Mouse (Mus musculus): Measurements from ENCODE around the gene Axin1. TPM values are rescaled to one million over a fixed set of nuclear protein-coding genes. Genes with fewer than 3 reads are reported as not detected.

Gene Axin1
- total RNA-seq, 2 experiments from 2014 or later, result 15.9 to 17.3 TPM

DNA sequence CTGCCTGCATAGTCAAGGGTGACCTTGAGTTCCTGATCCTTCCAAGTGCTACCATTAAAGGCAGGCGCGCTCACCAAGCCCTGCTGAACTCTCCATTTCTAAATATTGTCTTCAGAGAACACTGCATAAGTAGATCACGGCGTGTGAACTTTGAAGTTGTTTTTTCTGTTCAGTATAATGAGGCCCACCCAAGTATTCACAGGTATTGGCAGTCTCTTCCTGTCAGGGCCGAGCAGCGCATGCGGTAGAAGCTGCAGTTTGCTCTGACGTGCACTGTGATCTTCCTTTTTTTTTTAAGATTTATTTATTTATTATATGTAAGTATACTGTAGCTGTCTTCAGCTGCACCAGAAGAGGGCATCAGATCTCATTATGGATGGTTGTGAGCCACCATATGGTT is 95.9 kb downstream of the Axin1 start:
- intact Hi-C loops (cut with DNase I), result no loop called here
- no peak for DNase-seq

DNA sequence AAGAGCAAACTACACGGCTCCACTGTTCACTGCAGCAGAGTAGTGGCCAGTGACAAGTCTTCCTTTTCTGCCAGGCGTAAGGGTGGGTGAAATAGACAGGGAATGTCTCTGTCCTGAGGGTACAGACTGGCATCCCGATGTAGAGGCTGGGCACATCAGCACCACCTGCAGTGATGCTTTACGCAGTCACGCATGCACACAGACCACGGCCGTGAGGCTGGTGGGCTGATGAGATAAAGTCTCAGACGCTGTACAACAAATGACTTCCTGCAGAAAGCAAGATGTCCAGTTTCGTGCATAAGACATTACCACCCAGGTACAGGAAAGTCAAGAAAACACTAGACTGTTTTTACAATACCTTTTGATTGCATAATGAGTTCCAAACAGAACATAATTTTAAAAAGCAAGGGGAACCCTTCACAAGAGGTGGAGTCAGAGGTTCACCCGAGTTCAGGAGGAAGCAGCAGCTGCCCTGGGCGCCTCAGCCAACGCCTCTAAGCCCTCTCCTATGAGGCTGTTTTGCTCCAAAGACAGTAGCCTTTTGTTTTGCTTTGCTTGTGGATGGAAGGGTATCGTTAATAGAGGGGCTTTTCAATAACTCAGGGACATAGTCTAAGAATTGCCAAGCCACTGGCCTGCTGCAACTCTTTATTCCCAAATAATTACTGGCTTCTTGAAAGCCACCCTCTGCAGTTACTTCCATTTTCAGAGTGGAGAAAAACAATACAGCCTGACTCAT is 96.8 kb downstream of the Axin1 start:
- DNase-seq, result peak in 1 of 2 experiments; percentile 26
- intact Hi-C loops (cut with DNase I), result no loop called here

DNA sequence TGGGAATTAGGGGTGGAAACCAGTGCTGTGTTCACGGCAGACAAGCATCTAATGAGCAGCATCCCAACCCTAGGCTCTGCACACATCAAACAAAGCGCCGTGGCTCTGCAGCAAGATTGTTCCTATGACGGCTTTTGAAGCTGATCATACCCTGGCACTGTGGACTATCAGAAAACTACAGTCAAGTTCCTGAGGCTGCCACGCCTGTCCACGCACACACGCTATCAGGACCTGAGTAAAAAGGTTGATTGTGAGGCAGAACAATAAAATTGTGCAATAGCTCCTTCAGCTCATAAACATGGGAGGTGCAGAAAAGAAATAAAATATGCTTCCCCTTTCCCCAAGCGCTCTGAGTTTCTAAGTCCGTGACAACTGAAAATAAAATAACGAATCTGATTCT is 99.2 kb downstream of the Axin1 start:
- DNase-seq, result no peak
- intact Hi-C loops (cut with DNase I), result no loop called here

DNA sequence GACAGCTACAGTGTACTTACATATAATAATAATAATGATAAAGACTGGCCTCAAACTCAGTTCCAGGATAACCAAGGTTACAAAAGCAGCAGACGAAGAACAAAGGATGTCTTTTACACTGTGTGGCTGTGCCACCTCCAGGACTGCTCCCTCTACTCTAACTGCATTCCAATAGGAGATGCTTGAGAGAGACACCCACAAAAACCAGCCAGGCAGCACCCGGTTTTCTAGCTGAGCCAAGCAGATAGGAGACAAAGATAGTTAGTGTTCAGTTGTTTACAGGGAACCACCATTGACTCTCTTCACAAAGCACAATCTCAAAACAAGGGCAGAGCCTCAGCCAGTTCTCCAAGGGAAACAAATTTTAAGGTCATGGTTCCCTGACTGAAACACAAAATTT is 101.1 kb downstream of the Axin1 start:
- DNase-seq, result no peak
- intact Hi-C loops (cut with DNase I), result no loop called here

DNA sequence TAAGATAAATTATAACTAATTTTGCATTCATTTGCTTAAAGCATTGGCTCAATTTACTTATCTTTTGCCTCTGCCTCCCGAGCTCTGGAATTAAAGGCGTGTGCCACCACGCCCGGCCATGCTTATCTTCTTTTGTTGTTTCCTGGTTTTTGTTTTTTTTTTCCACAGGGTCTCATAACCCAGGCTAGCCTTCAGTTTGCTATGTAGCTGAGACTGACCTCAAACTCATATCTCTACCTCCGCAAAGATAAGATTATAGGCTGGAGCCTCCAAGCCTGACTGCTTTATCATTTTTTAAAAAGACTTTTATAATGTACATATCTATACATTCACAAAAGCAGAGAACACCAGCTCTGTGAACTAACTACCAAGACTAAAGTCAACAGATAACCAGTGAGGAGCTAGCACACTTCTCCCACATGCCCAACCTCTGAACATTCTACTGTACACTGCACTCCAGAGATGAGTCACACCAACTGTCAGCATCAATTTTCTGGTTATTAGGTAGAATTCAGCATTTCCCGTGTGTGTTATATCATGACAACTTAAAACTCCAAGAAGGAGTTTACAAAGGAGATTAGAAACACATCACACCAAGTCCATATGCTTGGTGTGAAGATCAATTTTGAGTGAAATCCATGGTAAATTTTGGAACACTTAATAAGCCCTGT is 101.8 kb downstream of the Axin1 start:
- DNase-seq, result no peak
- intact Hi-C loops (cut with DNase I), result loop anchor here (5.0 to 10.0 kb wide), 3 partner anchors 103 to 965 kb away; partner anchors contain the start of genes Axin1, Lemd2 and Mrpl28

DNA sequence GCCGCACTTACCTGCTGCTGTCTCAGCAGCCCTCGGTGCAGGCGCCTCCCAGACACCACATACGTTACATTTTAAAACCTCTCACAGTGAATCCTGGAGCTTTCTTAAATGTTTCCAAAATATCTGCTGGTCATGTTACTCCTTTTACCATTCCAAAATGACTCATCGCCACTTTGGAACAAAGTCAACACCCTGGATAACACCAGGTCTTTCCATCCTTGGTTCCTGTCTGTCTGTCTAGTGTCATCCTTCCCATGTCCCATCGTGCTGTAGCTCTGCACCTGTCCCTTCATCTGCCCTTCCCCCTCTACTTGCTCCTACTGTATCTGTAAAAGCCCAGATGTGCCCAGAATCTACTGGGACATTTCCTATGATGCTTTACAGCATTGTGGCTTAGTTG is 102.5 kb downstream of the Axin1 start:
- no peak for DNase-seq
- intact Hi-C loops (cut with DNase I), result loop anchor here (5.0 to 10.0 kb wide), 3 partner anchors 104 to 964 kb away; partner anchors contain the start of genes Axin1, Lemd2 and Mrpl28

DNA sequence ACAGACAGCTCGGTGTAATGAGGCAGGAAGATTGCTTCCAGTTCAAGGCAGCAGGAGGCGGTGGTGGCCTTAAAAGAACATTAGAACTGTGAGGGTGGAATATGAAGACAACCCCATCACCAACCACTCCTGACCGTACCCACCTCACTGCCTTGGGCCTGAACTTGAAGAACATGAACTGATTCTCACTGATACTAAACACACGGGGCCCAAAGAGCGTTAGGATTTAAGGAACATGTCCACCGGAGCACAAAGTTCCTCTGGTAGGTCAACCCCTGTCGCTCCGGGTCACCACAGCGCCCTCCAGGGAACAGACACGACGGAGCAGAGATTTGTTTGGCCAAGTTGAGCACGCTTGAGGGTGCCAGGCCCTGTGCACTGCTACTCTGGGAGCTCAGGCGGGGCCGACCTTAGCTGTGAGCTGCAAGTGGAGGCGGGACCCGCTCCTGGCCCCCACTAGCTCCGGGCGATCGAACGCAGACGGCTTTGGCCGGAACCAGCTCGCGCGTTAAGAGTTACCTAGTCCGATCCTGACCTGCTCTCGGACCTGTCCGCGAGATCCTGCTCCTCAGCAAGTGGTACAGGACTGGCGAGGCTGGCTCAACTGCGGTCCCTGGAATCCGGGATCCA is 105.1 kb downstream of the Axin1 start:
- DNase-seq, result peak in 1 of 2 experiments; percentile 68
- intact Hi-C loops (cut with DNase I), result loop anchor here (5.0 to 10.0 kb wide), 3 partner anchors 106 to 961 kb away; partner anchors contain the start of genes Axin1, Lemd2 and Mrpl28

DNA sequence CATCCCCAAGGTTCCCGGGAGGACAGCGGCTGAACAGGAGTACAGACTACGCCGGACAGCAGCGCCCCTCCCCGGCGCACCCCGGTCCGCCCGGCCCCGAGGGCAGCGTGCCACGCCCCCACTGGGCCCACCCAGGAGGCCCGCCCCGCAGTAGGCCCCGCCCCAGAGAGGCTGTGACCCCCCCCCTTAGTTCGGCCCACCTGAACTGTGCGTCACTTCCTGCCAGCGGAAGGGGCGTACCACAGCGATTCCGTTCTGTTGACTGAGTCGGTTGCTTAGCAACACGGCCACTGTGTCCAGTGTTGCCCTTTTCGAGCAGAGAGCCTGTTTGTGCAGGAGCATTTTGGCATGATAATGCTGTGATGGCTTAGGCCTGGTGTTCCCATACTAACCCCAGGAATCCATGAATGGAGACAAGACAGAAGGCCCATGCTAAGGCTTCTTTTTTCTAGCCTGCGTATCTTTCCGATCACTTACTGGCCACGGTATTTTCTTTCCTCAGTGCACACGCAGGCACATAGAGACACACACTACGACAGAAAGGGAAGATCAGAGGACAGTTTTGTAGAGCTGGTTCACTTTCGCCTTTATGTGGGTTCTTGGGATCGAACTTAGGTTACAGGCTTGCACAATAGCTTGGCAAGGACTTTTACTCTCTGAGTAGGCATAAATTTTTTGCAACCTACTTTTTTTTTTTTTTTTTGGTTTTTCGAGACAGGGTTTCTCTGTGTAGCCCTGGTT is 105.8 kb downstream of the Axin1 start, which contains the start of gene Fam234a:
TSS of gene Fam234a (minus strand) at position 142 of the 741 bp plus-strand sequence.
- intact Hi-C loops (cut with DNase I), result loop anchor here (5.0 to 10.0 kb wide), 3 partner anchors 107 to 961 kb away; partner anchors contain the start of genes Axin1, Lemd2 and Mrpl28
- DNase-seq, result peak; percentile 92

Other genes with a start within 250 kb of the Axin1 start
- 10 to 100 TPM; 18.4 to 21.2 TPM for gene Rab40c, start 219.0 kb upstream of the Axin1 start, total RNA-seq (2021)
- gene Pigq, start 193.8 kb upstream of the Axin1 start, total RNA-seq (2021), result 10 to 100 TPM; 45.6 to 48.2 TPM
- gene Nhlrc4, start 193.7 kb upstream of the Axin1 start, total RNA-seq (2021), result under 1 TPM in 1 of 2 experiments, not detected in 1; 0.19 TPM
- gene A930017K11Rik, start 186.1 kb upstream of the Axin1 start, total RNA-seq (2021), result under 1 TPM; 0.19 to 0.33 TPM
- gene Capn15, start 152.9 kb upstream of the Axin1 start, total RNA-seq (2021), result 1 to 10 TPM; 7.2 TPM
- gene Rab11fip3, start 69.1 kb upstream of the Axin1 start, total RNA-seq (2021), result 10 to 100 TPM; 29.2 to 29.7 TPM
- 10 to 100 TPM; 10.2 to 11.2 TPM for gene Decr2, start 48.4 kb upstream of the Axin1 start, total RNA-seq (2021)
- 1 to 10 TPM; 2.8 to 3.5 TPM for gene Nme4, start 43.1 kb upstream of the Axin1 start, total RNA-seq (2021)
- 1 to 10 TPM; 3.6 to 4.1 TPM for gene Tmem8, start 25.4 kb upstream of the Axin1 start, total RNA-seq (2021)
- 100 to 1,000 TPM; 134 to 148 TPM for gene Mrpl28, start 15.2 kb upstream of the Axin1 start, total RNA-seq (2021)
- not detected for gene Pdia2, start 60.4 kb downstream of the Axin1 start, total RNA-seq (2021)
- 1 to 10 TPM in 1 of 2 experiments, under 1 TPM in 1; 0.19 to 1.4 TPM for gene Rgs11, start 64.3 kb downstream of the Axin1 start, total RNA-seq (2021)
- under 1 TPM in 1 of 2 experiments, not detected in 1; 0.31 TPM for gene Arhgdig, start 69.1 kb downstream of the Axin1 start, total RNA-seq (2021)
- 100 to 1,000 TPM; 128 to 142 TPM for gene Fam234a, start 105.6 kb downstream of the Axin1 start, total RNA-seq (2021)
- gene Luc7l, start 114.2 kb downstream of the Axin1 start, total RNA-seq (2021), result 10 to 100 TPM; 14.3 to 15.3 TPM

Data from heart, postnatal 36 days (tissue).